Mouse (Mus musculus): Measurements from ENCODE around the gene Ttll7. TPM values are rescaled to one million over a fixed set of nuclear protein-coding genes. Genes with fewer than 3 reads are reported as not detected.

The Ttll7 gene
- polyA plus RNA-seq, 1 experiment from 2014 or later = 7.6 TPM

GRCm38 (mm10) chr3:146964384-146964783 lies 112.2 kb downstream of the Ttll7 start:
- no peak overlapping the region for H3K4me3 ChIP-seq (ENCODE audit: low read depth, low read length)
- H3K9ac ChIP-seq (replicated peaks; ENCODE audit: low read length) = no peak overlapping the region
- no peak for DNase-seq (ENCODE audit: low spot score)
- WGBS = 87% methylated on average over 3 of the region's 3 CpGs
- no peak for ATAC-seq (replicated peaks; ENCODE audit: insufficient number of reproducible peaks, low FRiP score, low TSS enrichment, low read depth)
- no peaks in the 10 kb centered on the region for H3K36me3 ChIP-seq (replicated peaks; ENCODE audit: control insufficient read depth, insufficient read depth, low read depth, low read length)
- no peaks in the 10 kb centered on the region for H3K27me3 ChIP-seq (ENCODE audit: control insufficient read depth, insufficient read depth, low read length)
- H3K27ac ChIP-seq (replicated peaks; ENCODE audit: low read depth, low read length) = no peak overlapping the region
- no peak overlapping the region for H3K4me2 ChIP-seq (ENCODE audit: low read depth, low read length)
- H3K9me3 ChIP-seq (replicated peaks; ENCODE audit: control insufficient read depth, low read length) = no peaks in the 10 kb centered on the region
- H3K4me1 ChIP-seq (ENCODE audit: control insufficient read depth, insufficient read depth, low read length) = no peaks in the 10 kb centered on the region

GRCm38 (mm10) chr3:146967242-146967641 lies 115.1 kb downstream of the Ttll7 start:
- no peak overlapping the region for H3K27ac ChIP-seq (replicated peaks; ENCODE audit: low read depth, low read length)
- no peaks in the 10 kb centered on the region for H3K4me1 ChIP-seq (ENCODE audit: control insufficient read depth, insufficient read depth, low read length)
- WGBS = 82% methylated on average over 7 of the region's 7 CpGs
- H3K9me3 ChIP-seq (replicated peaks; ENCODE audit: control insufficient read depth, low read length) = no peaks in the 10 kb centered on the region
- H3K9ac ChIP-seq (replicated peaks; ENCODE audit: low read length) = no peak overlapping the region
- no peak overlapping the region for H3K4me3 ChIP-seq (ENCODE audit: low read depth, low read length)
- H3K36me3 ChIP-seq (replicated peaks; ENCODE audit: control insufficient read depth, insufficient read depth, low read depth, low read length) = no peaks in the 10 kb centered on the region
- DNase-seq (ENCODE audit: low spot score) = no peak
- ATAC-seq (replicated peaks; ENCODE audit: insufficient number of reproducible peaks, low FRiP score, low TSS enrichment, low read depth) = no peak
- H3K4me2 ChIP-seq (ENCODE audit: low read depth, low read length) = no peak overlapping the region
- H3K27me3 ChIP-seq (ENCODE audit: control insufficient read depth, insufficient read depth, low read length) = no peaks in the 10 kb centered on the region

- Histone ChIP-seq H3K27ac (replicated peaks; ENCODE audit: low read depth, low read length) (no peak overlapping the region), H3K4me1 (ENCODE audit: control insufficient read depth, insufficient read depth, low read length) (no peaks in the 10 kb centered on the region), H3K27me3 (ENCODE audit: control insufficient read depth, insufficient read depth, low read length) (no peaks in the 10 kb centered on the region), H3K36me3 (replicated peaks; ENCODE audit: control insufficient read depth, insufficient read depth, low read depth, low read length) (no peaks in the 10 kb centered on the region), H3K4me2 (ENCODE audit: low read depth, low read length) (no peak overlapping the region), H3K4me3 (ENCODE audit: low read depth, low read length) (no peak overlapping the region), H3K9ac (replicated peaks; ENCODE audit: low read length) (no peak overlapping the region), H3K9me3 (replicated peaks; ENCODE audit: control insufficient read depth, low read length) (no peaks in the 10 kb centered on the region)
- ATAC-seq (replicated peaks; ENCODE audit: insufficient number of reproducible peaks, low FRiP score, low TSS enrichment, low read depth) (no peak), DNase-seq (ENCODE audit: low spot score) (no peak)
- WGBS = 72% methylated on average over 4 of the region's 4 CpGs
Observed at GRCm38 (mm10) chr3:146967834-146968233, 115.7 kb downstream of the Ttll7 start.

GRCm38 (mm10) chr3:146978272-146978671 lies 126.1 kb downstream of the Ttll7 start:
- Histone ChIP-seq H3K9ac (replicated peaks; ENCODE audit: low read length) (no peak overlapping the region), H3K4me1 (ENCODE audit: control insufficient read depth, insufficient read depth, low read length) (no peaks in the 10 kb centered on the region), H3K4me3 (ENCODE audit: low read depth, low read length) (no peak overlapping the region), H3K9me3 (replicated peaks; ENCODE audit: control insufficient read depth, low read length) (no peaks in the 10 kb centered on the region), H3K27me3 (ENCODE audit: control insufficient read depth, insufficient read depth, low read length) (no peaks in the 10 kb centered on the region), H3K36me3 (replicated peaks; ENCODE audit: control insufficient read depth, insufficient read depth, low read depth, low read length) (no peaks in the 10 kb centered on the region), H3K27ac (replicated peaks; ENCODE audit: low read depth, low read length) (no peak overlapping the region), H3K4me2 (ENCODE audit: low read depth, low read length) (no peak overlapping the region)
- no peak for DNase-seq (ENCODE audit: low spot score)
- WGBS = 85% methylated on average over 3 of the region's 3 CpGs
- ATAC-seq (replicated peaks; ENCODE audit: insufficient number of reproducible peaks, low FRiP score, low TSS enrichment, low read depth) = no peak

GRCm38 (mm10) chr3:146993834-146994669 lies 141.9 kb downstream of the Ttll7 start:
- Histone ChIP-seq H3K4me2 (ENCODE audit: low read depth, low read length) (no peak overlapping the region), H3K9me3 (replicated peaks; ENCODE audit: control insufficient read depth, low read length) (no peaks in the 10 kb centered on the region), H3K4me1 (ENCODE audit: control insufficient read depth, insufficient read depth, low read length) (no peaks in the 10 kb centered on the region), H3K27ac (replicated peaks; ENCODE audit: low read depth, low read length) (no peak overlapping the region), H3K27me3 (ENCODE audit: control insufficient read depth, insufficient read depth, low read length) (no peaks in the 10 kb centered on the region), H3K36me3 (replicated peaks; ENCODE audit: control insufficient read depth, insufficient read depth, low read depth, low read length) (no peaks in the 10 kb centered on the region), H3K9ac (replicated peaks; ENCODE audit: low read length) (no peak overlapping the region), H3K4me3 (ENCODE audit: low read depth, low read length) (no peak overlapping the region)
- WGBS = 46% methylated on average over 26 of the region's 26 CpGs
- DNase-seq (ENCODE audit: low spot score) (peak; percentile 83), ATAC-seq (replicated peaks; ENCODE audit: insufficient number of reproducible peaks, low FRiP score, low TSS enrichment, low read depth) (0 out of 2 replicates have a peak, but pooled peaks have one; percentile 44)

- no peak overlapping the region for H3K9ac ChIP-seq (replicated peaks; ENCODE audit: low read length)
- WGBS = 61% methylated on average over 15 of the region's 15 CpGs
- H3K27ac ChIP-seq (replicated peaks; ENCODE audit: low read depth, low read length) = no peak overlapping the region
- no peak overlapping the region for H3K4me2 ChIP-seq (ENCODE audit: low read depth, low read length)
- H3K4me3 ChIP-seq (ENCODE audit: low read depth, low read length) = no peak overlapping the region
- no peaks in the 10 kb centered on the region for H3K36me3 ChIP-seq (replicated peaks; ENCODE audit: control insufficient read depth, insufficient read depth, low read depth, low read length)
- DNase-seq (ENCODE audit: low spot score) (no peak), ATAC-seq (replicated peaks; ENCODE audit: insufficient number of reproducible peaks, low FRiP score, low TSS enrichment, low read depth) (no peak; the same call in 1 of the 2 replicates)
- no peaks in the 10 kb centered on the region for H3K27me3 ChIP-seq (ENCODE audit: control insufficient read depth, insufficient read depth, low read length)
- no peaks in the 10 kb centered on the region for H3K9me3 ChIP-seq (replicated peaks; ENCODE audit: control insufficient read depth, low read length)
- no peaks in the 10 kb centered on the region for H3K4me1 ChIP-seq (ENCODE audit: control insufficient read depth, insufficient read depth, low read length)
Observed at GRCm38 (mm10) chr3:146994670-146995415, 142.7 kb downstream of the Ttll7 start.

GRCm38 (mm10) chr3:146999148-146999547 lies 147.0 kb downstream of the Ttll7 start:
- Histone ChIP-seq H3K36me3 (replicated peaks; ENCODE audit: control insufficient read depth, insufficient read depth, low read depth, low read length) (no peaks in the 10 kb centered on the region), H3K4me3 (ENCODE audit: low read depth, low read length) (no peak overlapping the region), H3K9ac (replicated peaks; ENCODE audit: low read length) (no peak overlapping the region), H3K4me1 (ENCODE audit: control insufficient read depth, insufficient read depth, low read length) (no peaks in the 10 kb centered on the region), H3K4me2 (ENCODE audit: low read depth, low read length) (no peak overlapping the region), H3K9me3 (replicated peaks; ENCODE audit: control insufficient read depth, low read length) (no peaks in the 10 kb centered on the region), H3K27ac (replicated peaks; ENCODE audit: low read depth, low read length) (no peak overlapping the region), H3K27me3 (ENCODE audit: control insufficient read depth, insufficient read depth, low read length) (no peaks in the 10 kb centered on the region)
- ATAC-seq (replicated peaks; ENCODE audit: insufficient number of reproducible peaks, low FRiP score, low TSS enrichment, low read depth) (no peak), DNase-seq (ENCODE audit: low spot score) (peak; percentile 37)
- 59% methylated on average over 2 of the region's 2 CpGs for WGBS

- ATAC-seq (replicated peaks; ENCODE audit: insufficient number of reproducible peaks, low FRiP score, low TSS enrichment, low read depth) = no peak
- no peak for DNase-seq (ENCODE audit: low spot score)
- H3K27ac ChIP-seq (replicated peaks; ENCODE audit: low read depth, low read length) = no peak overlapping the region
- 86% methylated on average over 3 of the region's 3 CpGs for WGBS
- no peaks in the 10 kb centered on the region for H3K9me3 ChIP-seq (replicated peaks; ENCODE audit: control insufficient read depth, low read length)
- H3K4me2 ChIP-seq (ENCODE audit: low read depth, low read length) = no peak overlapping the region
- H3K4me1 ChIP-seq (ENCODE audit: control insufficient read depth, insufficient read depth, low read length) = no peaks in the 10 kb centered on the region
- H3K27me3 ChIP-seq (ENCODE audit: control insufficient read depth, insufficient read depth, low read length) = no peaks in the 10 kb centered on the region
- no peak overlapping the region for H3K4me3 ChIP-seq (ENCODE audit: low read depth, low read length)
- H3K36me3 ChIP-seq (replicated peaks; ENCODE audit: control insufficient read depth, insufficient read depth, low read depth, low read length) = no peaks in the 10 kb centered on the region
- H3K9ac ChIP-seq (replicated peaks; ENCODE audit: low read length) = no peak overlapping the region
Observed at GRCm38 (mm10) chr3:147000963-147001362, 148.8 kb downstream of the Ttll7 start.

Measured in embryonic facial prominence, embryonic 11.5 days (tissue).